Mouse (Mus musculus): ENCODE measurements around the gene Rps18. TPM values are rescaled to one million over a fixed set of nuclear protein-coding genes. Genes with fewer than 3 reads are reported as not detected.
"Not testable (repeated sequence)": the region's sequence is repeated elsewhere in the genome, so short reads cannot be mapped to it uniquely, and the experiment has no call there.

Rps18 gene
- total RNA-seq, 2 experiments from 2014 or later, result 330 to 347 TPM

DNA sequence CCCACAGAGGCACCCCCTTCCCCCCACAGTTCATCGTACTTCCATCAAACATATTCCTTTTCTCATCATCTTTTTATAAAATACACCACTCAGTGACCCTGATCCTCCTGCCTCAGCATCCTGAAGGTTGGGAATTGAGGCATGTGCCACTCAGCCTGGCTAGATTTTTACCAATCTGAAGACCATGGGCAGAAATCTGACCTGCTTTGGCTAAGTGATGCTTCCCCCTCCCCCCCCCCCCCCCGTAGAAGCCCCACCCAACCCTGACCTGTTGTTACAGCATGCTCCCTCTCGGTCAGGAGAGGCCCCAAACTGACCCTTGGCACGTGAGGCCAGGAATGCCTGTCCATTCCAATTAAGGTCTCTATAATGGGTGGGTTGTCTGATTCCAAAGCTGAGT is 51.0 kb downstream of the Rps18 start, which contains the start of gene Platr17:
Gene Platr17, plus strand, starts transcription at position 301 of the 400 bp plus-strand sequence.
- not testable (repeated sequence) for DNase-seq

- DNase-seq, result not testable (repeated sequence)
These were observed 51.7 kb downstream of the Rps18 start for GRCm38 (mm10) chr17:33903911-33904651.

DNA sequence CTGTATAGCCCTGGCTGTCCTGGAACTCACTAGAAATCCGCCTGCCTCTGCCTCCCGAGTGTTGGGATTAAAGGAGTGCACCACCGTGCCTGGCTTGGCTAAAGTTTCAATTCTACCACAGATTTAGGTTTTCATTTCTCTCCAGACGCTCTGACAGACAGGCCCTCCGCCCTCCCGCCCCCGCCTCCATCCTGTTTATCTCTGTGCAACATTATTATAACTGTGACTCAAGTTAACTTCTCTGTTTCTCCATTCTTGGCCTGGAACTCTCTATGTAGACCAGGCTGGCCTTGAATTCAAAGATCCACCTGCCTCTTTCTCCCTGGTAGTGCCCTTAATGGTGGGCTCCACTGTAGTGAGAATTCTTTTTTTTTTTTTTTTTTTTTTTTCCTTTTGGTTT is 53.3 kb downstream of the Rps18 start:
- no peak for DNase-seq

DNA sequence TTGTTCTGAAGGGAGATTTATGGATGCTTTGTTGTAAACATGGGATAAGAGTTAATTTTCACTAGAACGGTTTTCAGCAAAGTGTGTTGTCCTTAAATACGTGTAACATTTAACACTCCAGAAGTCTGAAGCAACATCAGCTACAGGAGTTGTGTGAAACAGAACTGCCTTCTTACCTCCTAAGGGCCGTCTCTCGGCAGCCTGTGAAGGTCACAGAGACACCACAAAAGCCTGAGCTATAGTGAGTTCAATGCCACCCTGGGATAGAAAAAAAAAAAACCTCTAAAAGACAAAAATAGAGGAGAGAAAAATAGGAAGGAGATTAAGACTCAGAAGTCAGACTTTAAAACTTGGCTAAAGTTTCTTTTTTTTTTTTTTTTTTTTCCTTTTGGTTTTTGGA is 53.7 kb downstream of the Rps18 start:
- DNase-seq, result no peak

Other genes starting within 250 kb of the Rps18 start
- gene March2, start 237.3 kb downstream of the Rps18 start, total RNA-seq (2021), result 10 to 100 TPM; 89.8 to 90.4 TPM
- 100 to 1,000 TPM; 125 to 136 TPM for gene Rab11b, start 195.5 kb downstream of the Rps18 start, total RNA-seq (2021)
- gene Angptl4, start 174.2 kb downstream of the Rps18 start, total RNA-seq (2021), result 10 to 100 TPM in 1 of 2 experiments, 1 to 10 TPM in 1; 8.1 to 13.3 TPM
- gene Kank3, start 145.5 kb downstream of the Rps18 start, total RNA-seq (2021), result 10 to 100 TPM; 18.5 to 20.7 TPM
- 100 to 1,000 TPM; 538 to 612 TPM for gene Rps28, start 131.4 kb downstream of the Rps18 start, total RNA-seq (2021)
- 100 to 1,000 TPM; 326 to 339 TPM for gene Ndufa7, start 131.4 kb downstream of the Rps18 start, total RNA-seq (2021)
- 10 to 100 TPM; 15.6 to 20.7 TPM for gene Cd320, start 112.9 kb downstream of the Rps18 start, total RNA-seq (2021)
- not detected for gene Gm7029, start 82.2 kb downstream of the Rps18 start, total RNA-seq (2021)
- 1 to 10 TPM in 1 of 2 experiments, under 1 TPM in 1; 0.95 to 1.0 TPM for gene Kifc1, start 65.3 kb downstream of the Rps18 start, total RNA-seq (2021)
- gene Platr17, start 50.9 kb downstream of the Rps18 start, total RNA-seq (2021), result not detected
- 10 to 100 TPM; 10.2 to 11.7 TPM for gene Daxx, start 46.6 kb downstream of the Rps18 start, total RNA-seq (2021)
- gene Tapbp, start 40.1 kb downstream of the Rps18 start, total RNA-seq (2021), result 10 to 100 TPM; 31.2 to 41.2 TPM
- gene Zbtb22, start 40.1 kb downstream of the Rps18 start, total RNA-seq (2021), result 10 to 100 TPM; 11.1 to 11.3 TPM
- gene Rgl2, start 26.5 kb downstream of the Rps18 start, total RNA-seq (2021), result 10 to 100 TPM; 27.3 to 28.5 TPM
- 10 to 100 TPM; 52.3 to 55.8 TPM for gene Pfdn6, start 15.7 kb downstream of the Rps18 start, total RNA-seq (2021)
- 10 to 100 TPM in 1 of 2 experiments, 1 to 10 TPM in 1; 9.7 to 11.6 TPM for gene Wdr46, start 15.3 kb downstream of the Rps18 start, total RNA-seq (2021)
- gene B3galt4, start 4.5 kb downstream of the Rps18 start, total RNA-seq (2021), result 1 to 10 TPM; 1.8 to 1.9 TPM
- gene Vps52, start 189 bp downstream of the Rps18 start, total RNA-seq (2021), result 10 to 100 TPM; 27.2 to 28.8 TPM
- gene H2-K1, start 44.3 kb upstream of the Rps18 start, total RNA-seq (2021), result 10 to 100 TPM; 22.8 to 48.2 TPM
- gene Ring1, start 68.7 kb upstream of the Rps18 start, total RNA-seq (2021), result 10 to 100 TPM; 10.1 to 12.3 TPM
- 10 to 100 TPM; 52.7 to 59.9 TPM for gene H2-Ke6, start 72.1 kb upstream of the Rps18 start, total RNA-seq (2021)
- gene Slc39a7, start 75.7 kb upstream of the Rps18 start, total RNA-seq (2021), result 10 to 100 TPM; 41.5 to 45.7 TPM
- 10 to 100 TPM; 34.9 to 36.3 TPM for gene Rxrb, start 75.8 kb upstream of the Rps18 start, total RNA-seq (2021)
- 10 to 100 TPM in 1 of 2 experiments, 1 to 10 TPM in 1; 6.5 to 16.7 TPM for gene Col11a2, start 83.4 kb upstream of the Rps18 start, total RNA-seq (2021)
- not detected for gene H2-Oa, start 136.3 kb upstream of the Rps18 start, total RNA-seq (2021)
- 1 to 10 TPM; 2.8 to 3.1 TPM for gene H2-DMa, start 163.5 kb upstream of the Rps18 start, total RNA-seq (2021)
- 10 to 100 TPM; 66.7 to 69.1 TPM for gene Brd2, start 166.6 kb upstream of the Rps18 start, total RNA-seq (2021)
- gene H2-DMb2, start 187.3 kb upstream of the Rps18 start, total RNA-seq (2021), result under 1 TPM; 0.28 to 0.67 TPM
- 1 to 10 TPM in 1 of 2 experiments, under 1 TPM in 1; 0.43 to 1.2 TPM for gene H2-DMb1, start 197.1 kb upstream of the Rps18 start, total RNA-seq (2021)
- gene Tap1, start 231.6 kb upstream of the Rps18 start, total RNA-seq (2021), result 1 to 10 TPM; 1.4 to 1.5 TPM
- 1 to 10 TPM; 1.3 to 3.1 TPM for gene Psmb9, start 231.8 kb upstream of the Rps18 start, total RNA-seq (2021)
- gene Psmb8, start 241.7 kb upstream of the Rps18 start, total RNA-seq (2021), result 1 to 10 TPM; 2.9 to 4.8 TPM
- 1 to 10 TPM; 4.3 to 5.1 TPM for gene Tap2, start 247.5 kb upstream of the Rps18 start, total RNA-seq (2021)